Mouse (Mus musculus) MEL (cell line): ENCODE data around the gene Psap. TPM values are rescaled to one million over a fixed set of nuclear protein-coding genes. Genes with fewer than 3 reads are reported as not detected.

ENCODE experiments used
- DNase-seq: peaks from one replicate; pipeline ENCODE4 v3.0.0; 2011; ENCODE audit warnings: low read depth, low spot score
- H3K27ac ChIP-seq: 2 replicates; pipeline ENCODE4 v1.5.1; 2012; ENCODE audit warnings: low read depth, mild to moderate bottlenecking, control low read depth, low read length, moderate library complexity; ENCODE audit not compliant: control insufficient read depth
- H3K27me3 ChIP-seq, 2 experiments: fragments of 150-350 bp in 1 of 2; sonication (generic) in 1 of 2; 2 replicates each; pipeline ENCODE4 v1.6.1; 2012; ENCODE audit warnings: low read length in 2 of 2, mild to moderate bottlenecking in 2 of 2, improper control_type of control experiment in 1 of 2, moderate library complexity in 1 of 2; ENCODE audit not compliant: insufficient read depth in 2 of 2, control insufficient read depth in 1 of 2
- H3K36me3 ChIP-seq, 2 experiments: 2 replicates each; pipeline ENCODE4 v1.6.1; 2012 to 2014; ENCODE audit warnings: low read length in 2 of 2, improper control_type of control experiment in 1 of 2, inconsistent platforms in 1 of 2, mild to moderate bottlenecking in 1 of 2; ENCODE audit not compliant: insufficient read depth in 2 of 2, control insufficient read depth in 1 of 2
- H3K4me1 ChIP-seq, 2 experiments: fragments of 150-350 bp in 1 of 2; sonication (generic) in 1 of 2; 2 replicates each; pipeline ENCODE4 v1.6.1; 2012; ENCODE audit warnings: low read length in 2 of 2, improper control_type of control experiment in 1 of 2, mild to moderate bottlenecking in 1 of 2; ENCODE audit not compliant: insufficient read depth in 2 of 2, control insufficient read depth in 1 of 2
- H3K4me3 ChIP-seq, 2 experiments: fragments of 150-350 bp in 1 of 2; sonication (generic) in 1 of 2; 2 replicates each; pipeline ENCODE4 v1.5.1; 2012; ENCODE audit warnings: low read depth in 2 of 2, low read length in 2 of 2, mild to moderate bottlenecking in 2 of 2, moderate library complexity in 2 of 2, control low read depth in 1 of 2, improper control_type of control experiment in 1 of 2; ENCODE audit not compliant: control insufficient read depth in 1 of 2, insufficient read depth in 1 of 2
- H3K79me2 ChIP-seq: 2 replicates; pipeline ENCODE4 v1.6.1; 2012; ENCODE audit warnings: mild to moderate bottlenecking, low read length, moderate library complexity; ENCODE audit not compliant: control insufficient read depth, poor library complexity, insufficient read depth
- H3K9ac ChIP-seq: 2 replicates; pipeline ENCODE4 v1.6.1; 2012; ENCODE audit warnings: low read depth, mild to moderate bottlenecking, control low read depth, low read length, moderate library complexity; ENCODE audit not compliant: control insufficient read depth, poor library complexity, severe bottlenecking
- H3K9me3 ChIP-seq: fragments of 150-350 bp; sonication (generic); replicated peaks from 2 replicates; pipeline ENCODE4 v1.6.1; 2012; ENCODE audit warnings: mild to moderate bottlenecking, low read length, improper control_type of control experiment, moderate library complexity; ENCODE audit not compliant: insufficient read depth
- BHLHE40 ChIP-seq: IDR thresholded peaks from 2 replicates; pipeline ENCODE4 v1.6.1; 2012; ENCODE audit warnings: low read depth, mild to moderate bottlenecking, inconsistent platforms, low read length, improper control_type of control experiment, borderline replicate concordance
- CHD1 ChIP-seq: IDR thresholded peaks from 2 replicates; pipeline ENCODE4 v1.6.1; 2012; ENCODE audit warnings: low read depth, mild to moderate bottlenecking, inconsistent platforms, low read length, improper control_type of control experiment
- CHD2 ChIP-seq: IDR thresholded peaks from 2 replicates; pipeline ENCODE4 v1.6.1; 2011; ENCODE audit warnings: low read length, improper control_type of control experiment
- ELF1 ChIP-seq: IDR thresholded peaks from 2 replicates; pipeline ENCODE4 v1.6.1; 2014; ENCODE audit warnings: low read depth, mild to moderate bottlenecking, inconsistent platforms, low read length, improper control_type of control experiment, moderate library complexity
- EP300 ChIP-seq, 2 experiments: IDR thresholded peaks; 2 replicates each; pipeline ENCODE4 v1.6.1; 2011; ENCODE audit warnings: improper control_type of control experiment in 2 of 2, low read length in 2 of 2, low read depth in 1 of 2, mild to moderate bottlenecking in 1 of 2
- ETS1 ChIP-seq: IDR thresholded peaks from 2 replicates; pipeline ENCODE4 v1.6.1; 2012; ENCODE audit warnings: low read depth, mild to moderate bottlenecking, inconsistent platforms, low read length, improper control_type of control experiment, moderate library complexity
- HCFC1 ChIP-seq: IDR thresholded peaks from 2 replicates; pipeline ENCODE4 v1.6.1; 2012; ENCODE audit warnings: low read depth, mild to moderate bottlenecking, inconsistent platforms, low read length, improper control_type of control experiment, moderate library complexity
- KAT2A ChIP-seq: conservative IDR thresholded peaks from 2 replicates; pipeline ENCODE4 v1.6.1; 2012; ENCODE audit warnings: low read depth, low read length, improper control_type of control experiment, inconsistent platforms
- MAZ ChIP-seq: IDR thresholded peaks from 2 replicates; pipeline ENCODE4 v1.6.1; 2012; ENCODE audit warnings: low read depth, mild to moderate bottlenecking, inconsistent platforms, low read length, improper control_type of control experiment
- MXI1 ChIP-seq: IDR thresholded peaks from 2 replicates; pipeline ENCODE4 v1.6.1; 2011; ENCODE audit warnings: mild to moderate bottlenecking, low read depth, low read length, improper control_type of control experiment
- MYB ChIP-seq: IDR thresholded peaks from 2 replicates; pipeline ENCODE4 v1.6.1; 2011; ENCODE audit warnings: mild to moderate bottlenecking, low read depth, low read length, improper control_type of control experiment
- NELFE ChIP-seq: IDR thresholded peaks from 2 replicates; pipeline ENCODE4 v1.6.1; 2011; ENCODE audit warnings: low read depth, low read length, improper control_type of control experiment
- NRF1 ChIP-seq: IDR thresholded peaks from 2 replicates; pipeline ENCODE4 v1.6.1; 2014; ENCODE audit warnings: low read depth, mild to moderate bottlenecking, inconsistent platforms, low read length, improper control_type of control experiment, moderate library complexity; ENCODE audit not compliant: poor library complexity, insufficient read depth, severe bottlenecking
- POLR2AphosphoS2 ChIP-seq: IDR thresholded peaks from 2 replicates; pipeline ENCODE4 v1.6.1; 2011; ENCODE audit warnings: low read length, improper control_type of control experiment
- RAD21 ChIP-seq: IDR thresholded peaks from 2 replicates; pipeline ENCODE4 v1.6.1; 2011; ENCODE audit warnings: mild to moderate bottlenecking, low read depth, low read length, improper control_type of control experiment
- SIN3A ChIP-seq: IDR thresholded peaks from 2 replicates; pipeline ENCODE4 v1.6.1; 2012; ENCODE audit warnings: low read length, improper control_type of control experiment, inconsistent platforms
- SMC3 ChIP-seq: IDR thresholded peaks from 2 replicates; pipeline ENCODE4 v1.6.1; 2011; ENCODE audit warnings: low read depth, low read length, improper control_type of control experiment
- TBP ChIP-seq: IDR thresholded peaks from 2 replicates; pipeline ENCODE4 v1.8.0; 2011; ENCODE audit warnings: low read depth, low read length, improper control_type of control experiment
- USF1 ChIP-seq: IDR thresholded peaks from 2 replicates; pipeline ENCODE4 v1.6.1; 2014; ENCODE audit warnings: low read depth, mild to moderate bottlenecking, inconsistent platforms, low read length, improper control_type of control experiment, moderate library complexity
- USF2 ChIP-seq, 2 experiments: IDR thresholded peaks; 2 replicates each; pipeline ENCODE4 v1.6.1; 2011 to 2012; ENCODE audit warnings: improper control_type of control experiment in 2 of 2, low read length in 2 of 2, borderline replicate concordance in 1 of 2, inconsistent platforms in 1 of 2, low read depth in 1 of 2, mild to moderate bottlenecking in 1 of 2; ENCODE audit not compliant: insufficient read depth in 1 of 2
- ZMIZ1 ChIP-seq: IDR thresholded peaks from 2 replicates; pipeline ENCODE4 v1.6.1; 2012; ENCODE audit warnings: low read depth, mild to moderate bottlenecking, inconsistent platforms, low read length, improper control_type of control experiment, moderate library complexity
- ZNF384 ChIP-seq: IDR thresholded peaks from 2 replicates; pipeline ENCODE4 v1.6.1; 2012; ENCODE audit warnings: low read depth, mild to moderate bottlenecking, inconsistent platforms, low read length, improper control_type of control experiment
- polyA plus RNA-seq, 2 experiments: library from polyadenylated mRNA; stranded (reverse) in 1 of 2; unstranded in 1 of 2; fragments of >175 nt in 1 of 2; fragments of >200 nt in 1 of 2; gene quantifications; 2 replicates each; pipeline versions ENCODE4 v1.2.1 to v1.2.4; 2012; ENCODE audit warnings: low replicate concordance in 2 of 2, low read depth in 1 of 2; ENCODE audit not compliant: insufficient read length in 2 of 2, insufficient read depth in 1 of 2, missing spikeins in 1 of 2
- total RNA-seq: library from RNA; depleted of rRNA; stranded (reverse); fragments of 300-350 nt; gene quantifications from 2 replicates; pipeline ENCODE4 v1.2.3, GENCODE M21; 2012

Gene Psap
- total and polyA plus RNA-seq, 3 experiments, result 56.8 to 153 (median 106) TPM

DNA sequence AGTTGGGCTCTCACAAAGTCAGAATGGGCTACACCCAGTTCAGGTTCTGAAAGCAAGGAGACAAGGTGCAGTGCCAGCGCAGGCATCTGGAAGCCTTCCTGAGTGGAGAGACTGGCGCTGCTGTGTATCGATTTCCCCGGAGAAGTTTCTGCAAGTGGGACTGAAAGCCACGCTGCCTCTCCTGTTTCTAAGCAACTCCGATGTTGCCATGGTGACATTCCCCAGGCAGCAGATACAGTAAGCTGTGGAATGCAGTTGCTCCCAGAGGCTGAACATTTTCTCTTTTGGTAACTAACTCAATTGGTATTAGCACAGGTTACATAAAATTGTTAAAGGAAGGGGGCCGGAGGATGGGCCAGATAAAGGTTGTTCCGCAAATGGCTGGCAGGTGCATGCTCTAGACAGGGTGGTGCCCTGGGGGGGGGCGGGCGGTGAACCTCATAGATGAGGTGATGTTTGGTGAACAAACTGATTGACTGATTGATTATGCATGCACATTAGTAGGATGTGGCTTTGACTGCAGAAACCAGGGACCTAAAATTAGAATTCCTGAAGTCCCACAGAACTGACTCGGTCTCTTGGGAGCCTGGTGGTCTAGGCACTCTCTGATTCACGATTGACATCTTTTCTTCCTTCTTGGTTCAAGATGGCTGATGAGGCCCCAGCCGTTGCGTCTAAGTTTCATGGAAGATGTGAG lies 8.4 kb downstream of the Psap start:
- Histone ChIP-seq H3K4me1 (peaks cover 21 to 79% of the 10 kb centered on the region in 2 experiments), H3K4me3 (no peak overlapping the region), H3K9me3 (no peaks in the 10 kb centered on the region), H3K36me3 (peaks cover 0 to 60% of the 10 kb centered on the region in 2 experiments; a peak in 2 of 4 replicates), H3K27ac (no peak overlapping the region), H3K27me3 (no peaks in the 10 kb centered on the region), H3K9ac (no peak overlapping the region), H3K79me2 (peaks cover 77% of the 10 kb centered on the region)
- no peak for DNase-seq
- no peak for TF ChIP-seq KAT2A
- TF ChIP-seq NRF1, result no peak
- no peak for TF ChIP-seq BHLHE40
- no peak for TF ChIP-seq NELFE

DNA sequence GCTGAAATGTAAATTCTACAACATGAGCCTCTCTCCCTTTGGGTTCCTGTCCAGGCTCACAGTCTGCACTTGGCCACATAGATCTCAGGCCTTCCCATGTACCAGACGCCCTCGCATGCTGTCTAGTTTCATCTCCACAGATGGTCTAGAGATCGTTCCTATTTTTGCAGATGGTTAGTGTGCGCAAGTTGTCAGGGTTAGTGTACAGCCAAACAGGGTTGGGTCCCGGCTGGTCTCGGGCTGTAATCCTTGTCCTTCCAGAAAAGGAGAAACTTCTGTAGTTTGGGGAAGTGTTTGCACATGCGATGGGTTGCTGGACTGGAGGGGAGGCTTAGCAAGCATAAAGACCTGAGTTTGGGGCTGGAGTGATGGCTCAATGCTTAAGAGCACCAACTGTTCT lies 9.1 kb downstream of the Psap start:
- Histone ChIP-seq H3K9ac (no peak overlapping the region), H3K4me1 (peaks cover 21 to 80% of the 10 kb centered on the region in 2 experiments), H3K79me2 (peaks cover 75% of the 10 kb centered on the region), H3K4me3 (no peak overlapping the region), H3K9me3 (no peaks in the 10 kb centered on the region), H3K36me3 (peaks cover 0 to 60% of the 10 kb centered on the region in 2 experiments; a peak in 2 of 4 replicates), H3K27ac (no peak overlapping the region), H3K27me3 (no peaks in the 10 kb centered on the region)
- TF ChIP-seq NRF1 (no peak), CHD1 (no peak), MYB (no peak), ZNF384 (no peak)
- no peak for DNase-seq

DNA sequence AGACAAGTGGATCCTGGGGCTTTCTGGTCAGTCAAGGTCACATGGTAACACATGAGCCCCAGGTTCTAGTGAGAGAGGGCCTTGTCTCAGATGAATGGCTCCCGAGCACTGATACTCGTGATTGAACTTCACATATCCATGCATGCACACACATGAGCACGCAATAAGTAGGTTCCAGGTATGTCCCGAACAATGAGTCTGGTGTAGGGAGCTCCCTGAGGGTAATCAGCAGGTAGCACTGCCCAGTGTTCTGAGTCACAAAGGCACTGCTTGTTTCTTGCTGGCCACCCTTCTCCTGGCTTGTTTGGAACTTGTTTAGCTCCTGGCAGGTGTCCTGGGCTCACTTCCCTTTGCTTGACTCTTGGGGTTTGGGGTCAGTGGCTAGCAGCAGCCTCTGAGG lies 9.7 kb downstream of the Psap start:
- H3K79me2 ChIP-seq, result peaks cover 70% of the 10 kb centered on the region
- no peak overlapping the region for H3K9ac ChIP-seq
- DNase-seq, result no peak
- H3K27ac ChIP-seq, result no peak overlapping the region
- peaks cover 0 to 62% of the 10 kb centered on the region in 2 experiments; a peak in 2 of 4 replicates for H3K36me3 ChIP-seq
- no peak overlapping the region for H3K4me3 ChIP-seq
- TF ChIP-seq NELFE (no peak), CHD2 (no peak), ZNF384 (no peak), ELF1 (no peak), NRF1 (no peak), ETS1 (no peak), MAZ (no peak), SIN3A (no peak), TBP (no peak), MXI1 (no peak), RAD21 (no peak), USF1 (no peak), EP300 (IDR thresholded peaks at IDR 0.05; ENCODE audit: low read depth in 1 of 2, low read length in 2 of 2) (no peak), USF2 (IDR thresholded peaks at IDR 0.05; ENCODE audit: borderline replicate concordance in 1 of 2, insufficient read depth in 1 of 2, low read depth in 1 of 2, low read length in 2 of 2) (no peak), ZMIZ1 (no peak), SMC3 (no peak), POLR2AphosphoS2 (no peak), HCFC1 (no peak)
- H3K27me3 ChIP-seq, result no peaks in the 10 kb centered on the region
- peaks cover 24 to 81% of the 10 kb centered on the region in 2 experiments for H3K4me1 ChIP-seq
- no peaks in the 10 kb centered on the region for H3K9me3 ChIP-seq
